Mouse (Mus musculus) gastrocnemius, adult 2 months (tissue): Measurements from ENCODE around the gene Tmem80. TPM values are rescaled to one million over a fixed set of nuclear protein-coding genes. Genes with fewer than 3 reads are reported as not detected.

Experiments
- DNase-seq: peaks from one replicate; pipeline ENCODE4 v3.0.0; 2022
- H3K27ac ChIP-seq: fragments of 200-600 bp; 2 replicates; pipeline ENCODE4 v1.8.1; 2022; ENCODE audit warnings: mild to moderate bottlenecking
- H3K4me3 ChIP-seq: fragments of 200-600 bp; 2 replicates; pipeline ENCODE4 v1.8.1; 2022; ENCODE audit warnings: mild to moderate bottlenecking, moderate library complexity
- CTCF ChIP-seq: fragments of 200-600 bp; IDR thresholded peaks from 2 replicates; pipeline ENCODE4 v1.8.1; 2022; ENCODE audit warnings: antibody characterized with exemption, mild to moderate bottlenecking, moderate library complexity
- intact Hi-C: fragments of 180-260 bp; cut with DNase I; formaldehyde crosslinking; loops from one replicate; pipeline ENCODE4 v1.15.1; 2025
- total RNA-seq, 2 experiments: library from RNA; stranded (reverse); gene quantifications; 2 replicates each; pipeline ENCODE4 v1.2.3; 2021

The Tmem80 gene
- total RNA-seq, 2 experiments from 2014 or later, result 11.5 to 16.9 TPM

DNA sequence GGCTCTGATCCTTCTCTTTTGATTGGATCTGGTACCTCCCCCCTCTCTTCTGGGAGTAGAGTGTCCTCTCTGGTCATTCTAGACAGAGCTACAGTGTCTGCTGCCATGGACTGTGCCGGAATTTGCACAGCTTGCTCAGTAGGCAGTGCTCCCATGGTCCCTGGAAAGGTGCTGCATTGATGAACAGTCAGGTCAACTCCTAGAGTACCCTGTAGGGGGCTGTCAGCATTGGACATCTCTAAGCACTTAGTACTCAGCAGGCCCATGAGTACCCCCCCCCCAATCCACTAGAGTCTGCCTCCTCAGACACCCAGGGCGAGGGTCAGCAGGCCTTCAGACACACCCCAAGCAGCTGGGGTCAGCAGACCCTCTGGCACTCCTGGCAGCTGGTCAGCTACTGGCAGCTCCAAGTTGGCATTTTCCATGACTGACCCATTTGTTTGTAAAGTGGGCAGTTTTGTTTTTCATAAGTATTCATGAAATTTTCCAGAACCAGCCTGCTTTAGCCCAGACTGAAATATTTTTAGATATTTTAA is 7.6 kb downstream of the Tmem80 start:
- H3K27ac ChIP-seq, result 0 out of 2 replicates have a peak overlapping the region, but pooled peaks have one; percentile 6
- intact Hi-C loops, result no loop called here
- no peak overlapping the region for H3K4me3 ChIP-seq
- DNase-seq, result no peak
- TF ChIP-seq CTCF, result no peak

DNA sequence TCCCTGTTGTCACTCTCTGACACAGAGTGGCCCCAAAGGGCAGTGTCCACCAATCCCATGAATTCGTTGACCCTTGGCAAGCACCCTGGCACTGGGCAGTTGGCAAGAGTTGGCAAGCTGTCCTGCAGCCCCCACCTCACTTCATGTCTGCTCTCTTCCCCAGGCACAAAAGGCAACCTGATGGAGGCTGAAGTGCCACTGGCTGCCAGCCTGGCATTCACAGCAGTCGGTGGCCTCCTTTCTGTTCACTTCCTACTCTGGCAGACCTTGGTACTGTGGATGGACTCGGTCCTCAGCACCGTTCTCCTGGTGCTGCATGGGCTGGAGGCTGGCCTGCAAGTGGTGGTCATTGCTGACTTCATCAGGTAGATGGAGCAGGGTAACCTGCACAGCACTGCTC is 8.1 kb downstream of the Tmem80 start:
- no peak for TF ChIP-seq CTCF
- DNase-seq, result no peak
- intact Hi-C loops, result no loop called here
- 0 out of 2 replicates have a peak overlapping the region, but pooled peaks have one; percentile 20 for H3K27ac ChIP-seq
- H3K4me3 ChIP-seq, result no peak overlapping the region

DNA sequence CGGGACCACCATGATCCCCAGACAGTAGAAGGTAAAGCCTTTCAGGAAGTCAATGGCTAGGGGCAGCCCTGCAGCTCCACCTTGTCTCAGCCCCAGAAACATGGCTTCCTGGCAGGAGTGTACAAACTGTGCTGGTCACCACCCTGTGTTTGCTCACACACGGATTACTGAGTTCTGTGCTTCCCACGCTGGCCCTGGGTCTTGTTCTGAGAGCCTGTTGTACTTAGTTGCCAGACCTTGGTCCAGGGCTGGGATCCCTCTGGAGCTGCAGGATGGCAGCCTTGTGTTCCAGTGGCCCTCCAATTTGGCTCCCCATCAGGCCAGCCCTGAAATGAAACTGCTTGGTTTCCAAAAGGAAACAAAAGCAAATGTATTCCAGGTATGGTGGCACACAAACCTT is 8.8 kb downstream of the Tmem80 start:
- no peak for TF ChIP-seq CTCF
- DNase-seq, result no peak
- no peak overlapping the region for H3K4me3 ChIP-seq
- H3K27ac ChIP-seq, result no peak overlapping the region
- intact Hi-C loops, result no loop called here

DNA sequence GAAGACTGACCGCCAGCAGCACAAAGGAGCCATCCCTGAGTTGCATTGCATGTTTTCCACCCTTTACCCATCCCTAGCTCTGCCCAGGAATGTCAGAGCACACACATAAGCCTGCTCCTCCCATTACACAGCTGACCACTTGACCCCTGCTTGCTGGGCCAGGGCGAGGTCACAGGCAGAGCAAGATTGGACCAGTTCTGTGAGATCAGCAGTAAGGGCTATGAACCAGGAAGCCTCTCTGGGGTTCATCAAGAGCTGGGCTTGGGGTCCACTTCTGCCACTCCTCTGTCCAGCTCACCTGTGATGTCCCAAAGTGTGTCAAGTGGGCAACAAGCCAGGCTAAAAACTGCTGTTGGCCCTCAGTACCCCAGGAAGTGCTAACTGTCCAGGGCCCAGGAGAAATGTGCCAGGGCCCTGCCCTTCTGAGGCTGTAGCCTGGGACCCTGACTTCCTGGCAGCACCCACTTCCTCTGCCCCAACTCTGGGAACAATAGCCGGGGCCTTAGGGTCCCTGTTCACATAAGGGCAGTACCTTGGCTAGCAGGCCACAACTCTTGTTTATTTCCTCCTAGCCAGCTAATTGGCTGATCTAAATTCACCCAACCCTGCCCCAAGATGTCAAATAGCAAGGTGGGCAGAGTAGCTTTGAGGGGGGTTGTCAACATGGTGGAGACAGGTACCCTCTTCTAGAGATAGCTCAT is 10.3 kb downstream of the Tmem80 start:
- intact Hi-C loops, result no loop called here
- peak overlapping the region; percentile 64 for H3K4me3 ChIP-seq
- no peak for TF ChIP-seq CTCF
- H3K27ac ChIP-seq, result peak overlapping the region; percentile 74
- DNase-seq, result no peak

DNA sequence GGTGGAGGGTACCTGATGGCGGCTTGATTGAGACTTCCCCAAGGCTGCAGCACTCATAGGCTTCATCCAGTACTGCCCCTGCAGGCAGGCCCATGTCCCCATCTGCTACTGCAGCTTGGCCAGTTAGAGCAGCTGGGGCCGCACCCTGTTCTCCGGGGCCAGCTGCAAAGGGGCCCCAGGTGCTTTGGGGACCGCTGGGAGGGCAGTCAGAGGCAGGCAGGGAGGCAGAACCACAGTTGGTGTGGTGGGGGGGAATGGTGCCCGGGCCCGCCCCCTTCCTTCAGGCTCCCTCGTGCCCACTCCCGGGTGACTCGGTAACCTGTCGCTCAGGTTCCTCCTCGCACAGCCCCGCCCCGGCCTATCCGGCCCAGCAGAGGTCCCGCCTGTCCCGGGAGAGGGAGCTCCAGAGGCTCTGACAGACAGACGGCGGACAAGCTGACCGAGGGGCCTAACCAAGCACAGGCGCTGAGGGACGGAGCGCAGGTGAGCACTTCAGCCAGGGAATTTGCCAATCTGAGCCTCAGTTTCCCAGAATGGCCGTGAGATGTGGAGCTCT is 11.1 kb downstream of the Tmem80 start, which contains the start of gene Eps8l2:
Eps8l2 (plus strand) TSS at position 305 of the 556 bp plus-strand sequence.
- DNase-seq, result peak; percentile 56
- intact Hi-C loops, result no loop called here
- H3K27ac ChIP-seq, result peak within 1 kb of the TSS; percentile 74
- H3K4me3 ChIP-seq, result peak within 1 kb of the TSS; percentile 64
- TF ChIP-seq CTCF, result peak; percentile 33; the same call in 1 of the 2 replicates

DNA sequence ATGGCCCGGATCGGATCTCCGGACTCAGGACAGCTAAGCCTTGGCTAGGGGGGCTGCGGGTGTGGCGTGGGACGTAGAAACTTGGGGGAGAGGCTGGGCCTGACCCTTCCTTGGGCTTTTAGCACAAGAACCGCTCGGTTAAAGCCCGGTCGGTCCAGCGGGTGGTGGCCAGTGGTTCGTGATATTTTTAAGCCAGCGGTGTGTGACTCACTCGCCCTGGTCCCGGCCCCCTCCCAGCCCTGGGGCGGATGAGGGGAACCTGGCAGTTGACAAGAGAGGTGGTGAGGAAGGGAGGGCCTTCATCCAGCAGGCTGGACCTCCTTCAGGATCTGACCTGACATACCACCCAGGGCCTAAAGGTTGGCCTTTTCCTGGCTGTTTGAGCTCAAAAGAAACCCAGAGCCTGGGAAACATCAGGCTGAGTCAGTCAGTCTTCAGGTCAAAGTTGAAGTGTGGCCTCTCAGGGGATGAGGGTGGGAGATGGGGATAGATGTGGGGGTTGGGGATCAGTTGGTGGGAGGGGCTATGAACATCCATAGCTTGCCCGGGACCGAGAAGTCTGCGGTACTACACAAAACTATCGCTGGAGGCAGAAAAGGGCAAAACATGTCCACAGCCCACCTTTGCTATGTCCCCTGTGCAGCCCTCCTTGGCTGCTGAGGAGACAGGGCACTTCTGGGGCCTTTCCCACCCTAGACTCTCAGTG is 11.8 kb downstream of the Tmem80 start:
- DNase-seq, result no peak
- intact Hi-C loops, result no loop called here
- peak overlapping the region; percentile 64 for H3K4me3 ChIP-seq
- no peak for TF ChIP-seq CTCF
- peak overlapping the region; percentile 74 for H3K27ac ChIP-seq

DNA sequence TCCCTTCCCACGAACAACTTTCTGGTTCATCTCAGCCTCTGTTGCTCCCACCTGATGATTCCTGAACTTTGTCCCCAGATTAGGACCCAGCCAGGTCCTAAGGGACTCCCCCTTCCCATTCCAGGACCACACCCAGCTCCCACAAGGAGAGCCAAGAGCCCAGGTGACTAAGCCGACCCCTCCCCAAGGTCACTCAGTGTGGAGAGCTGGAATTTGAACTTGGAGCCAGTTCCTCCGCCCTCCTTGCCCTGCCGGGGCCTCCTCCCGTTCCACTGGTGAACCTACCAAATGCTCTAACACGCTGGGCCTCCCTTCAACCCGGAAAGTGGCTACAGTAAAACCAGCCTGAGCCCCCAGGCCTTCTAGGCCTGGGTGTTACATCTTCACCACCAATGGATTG is 12.5 kb downstream of the Tmem80 start:
- intact Hi-C loops, result no loop called here
- Histone ChIP-seq H3K4me3 (peak overlapping the region; percentile 64), H3K27ac (no peak overlapping the region)
- no peak for DNase-seq
- TF ChIP-seq CTCF, result no peak

DNA sequence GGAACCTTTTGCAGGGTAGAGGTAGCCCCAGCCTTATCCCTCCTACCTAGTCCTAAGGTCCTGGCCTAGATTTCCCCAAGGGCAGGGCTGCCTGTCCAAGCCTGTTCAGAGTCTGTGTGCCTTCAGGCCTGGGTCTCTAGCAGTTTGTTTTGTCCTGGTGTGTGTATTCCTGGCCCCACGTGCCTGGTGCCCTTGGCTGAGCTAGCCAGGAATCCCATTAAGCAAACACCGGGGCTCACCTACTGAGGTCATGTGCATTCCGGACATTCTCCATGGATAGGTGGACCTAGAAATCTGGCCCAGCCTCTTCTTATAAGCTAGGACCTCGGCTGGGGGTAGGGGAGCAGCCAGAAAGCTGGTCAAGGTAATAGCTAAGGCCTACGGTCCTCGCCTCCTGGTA is 12.9 kb downstream of the Tmem80 start:
- TF ChIP-seq CTCF, result no peak
- DNase-seq, result no peak
- Histone ChIP-seq H3K27ac (no peak overlapping the region), H3K4me3 (no peak overlapping the region)
- intact Hi-C loops, result no loop called here

DNA sequence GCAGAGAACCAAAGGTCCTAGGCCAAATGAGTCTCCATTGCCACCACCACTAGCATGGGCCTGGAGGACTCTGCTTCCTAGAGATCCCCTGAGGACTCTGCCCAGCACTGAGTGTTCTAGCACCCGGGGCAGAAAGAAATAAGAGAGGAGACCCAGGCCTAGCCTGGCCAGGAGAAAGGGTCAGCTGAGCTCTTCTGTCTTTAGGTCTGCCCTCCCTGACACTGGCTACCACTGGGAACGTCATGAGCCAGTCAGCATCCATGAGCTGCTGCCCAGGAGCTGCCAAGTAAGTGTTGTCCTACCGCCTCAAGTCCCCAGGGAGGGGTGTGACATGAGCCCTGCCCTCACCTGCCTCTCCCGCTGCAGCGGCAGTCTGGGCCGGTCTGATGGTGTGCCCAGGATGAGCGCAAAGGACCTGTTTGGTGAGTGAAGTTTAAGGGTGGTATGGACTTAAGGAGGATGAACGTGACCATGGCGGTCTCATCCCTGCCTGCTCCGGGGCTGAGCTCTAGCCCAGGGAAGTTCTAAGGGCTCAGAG is 14.2 kb downstream of the Tmem80 start:
- intact Hi-C loops, result no loop called here
- TF ChIP-seq CTCF, result no peak
- Histone ChIP-seq H3K4me3 (no peak overlapping the region), H3K27ac (no peak overlapping the region)
- no peak for DNase-seq

DNA sequence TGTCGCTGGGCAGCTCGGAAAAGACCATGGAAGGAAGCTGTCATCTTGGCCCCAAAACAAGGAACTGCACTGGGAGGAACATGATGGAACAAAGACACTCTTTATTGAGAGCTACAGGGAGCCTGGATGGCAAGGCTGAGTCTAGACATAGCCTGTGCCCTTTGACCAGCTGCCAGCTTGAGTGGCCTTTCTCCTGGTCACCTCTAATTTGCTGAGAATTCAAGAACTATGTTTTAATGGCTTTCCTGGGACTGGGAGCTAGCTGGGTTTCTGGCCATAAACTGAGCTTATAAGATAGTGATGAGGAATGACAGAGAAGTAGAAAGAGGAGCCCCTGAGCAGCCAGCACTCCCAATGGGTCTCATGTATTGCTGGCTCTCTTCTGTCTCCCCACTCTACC is 15.7 kb downstream of the Tmem80 start:
- intact Hi-C loops, result no loop called here
- no peak overlapping the region for H3K4me3 ChIP-seq
- DNase-seq, result no peak
- TF ChIP-seq CTCF, result no peak
- no peak overlapping the region for H3K27ac ChIP-seq

DNA sequence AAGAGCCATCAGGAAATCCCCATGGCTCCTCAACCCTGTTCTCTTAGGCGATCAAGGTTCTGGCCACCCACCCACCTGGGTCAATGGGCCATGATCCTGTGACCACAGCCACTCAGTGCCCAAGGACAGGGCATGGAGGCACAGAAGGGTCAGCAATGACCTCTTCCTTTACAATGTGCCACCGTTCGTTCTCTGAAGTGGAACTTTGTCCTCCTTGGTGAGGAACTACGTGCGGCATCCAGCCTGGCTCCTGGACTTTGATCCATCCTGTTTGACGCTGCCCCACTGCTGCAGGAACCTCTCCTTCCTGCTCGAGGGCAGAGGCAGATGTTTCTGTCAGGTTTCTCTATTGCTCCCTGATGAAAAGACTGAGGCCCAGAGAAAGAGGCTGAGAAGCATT is 16.2 kb downstream of the Tmem80 start:
- no peak overlapping the region for H3K27ac ChIP-seq
- no peak for DNase-seq
- no peak overlapping the region for H3K4me3 ChIP-seq
- intact Hi-C loops, result no loop called here
- no peak for TF ChIP-seq CTCF

DNA sequence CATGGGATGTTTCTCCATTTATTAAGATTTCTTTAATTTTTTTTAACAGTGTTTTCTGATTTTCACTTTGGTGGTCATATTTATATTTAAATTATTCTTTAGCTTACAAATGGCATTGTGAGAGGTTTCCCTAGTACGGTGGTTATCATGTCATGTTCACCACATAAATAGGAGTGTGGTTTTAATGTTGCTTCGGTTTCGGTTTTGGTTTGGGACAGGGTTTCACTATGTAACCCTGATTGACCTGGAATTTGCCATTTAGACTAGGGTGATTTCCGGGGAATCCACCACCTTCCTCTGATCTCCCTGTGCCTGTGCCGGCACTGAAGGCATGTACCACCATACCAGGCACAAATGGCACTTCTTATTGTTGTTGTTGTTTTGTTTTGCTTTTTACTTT is 17.2 kb downstream of the Tmem80 start:
- no peak overlapping the region for H3K4me3 ChIP-seq
- no peak for TF ChIP-seq CTCF
- no peak overlapping the region for H3K27ac ChIP-seq
- intact Hi-C loops, result no loop called here
- DNase-seq, result no peak

DNA sequence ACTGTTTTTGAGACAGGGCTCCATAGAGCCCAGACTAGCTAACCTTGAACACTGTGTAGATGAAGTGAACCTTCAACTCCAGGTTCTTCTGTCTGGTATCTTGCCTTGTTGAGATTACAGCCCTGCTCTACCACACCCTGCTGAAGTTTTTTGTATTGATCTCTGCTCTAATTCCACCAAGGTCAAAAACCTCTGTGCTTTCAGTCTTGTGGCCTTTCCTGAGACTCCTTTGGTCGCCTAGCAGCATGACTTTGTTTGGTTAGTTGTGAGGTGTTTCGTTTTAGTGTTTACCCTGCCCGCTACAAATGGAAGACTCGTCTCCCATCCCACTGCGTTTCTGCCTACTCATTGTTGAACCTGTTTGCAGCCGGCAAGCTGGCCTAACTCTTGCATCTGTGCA is 23.5 kb downstream of the Tmem80 start:
- no peak for TF ChIP-seq CTCF
- no peak for DNase-seq
- intact Hi-C loops, result no loop called here
- H3K27ac ChIP-seq, result no peak overlapping the region
- H3K4me3 ChIP-seq, result no peak overlapping the region
